Mouse (Mus musculus): ENCODE measurements around the gene Nsd2. TPM values are rescaled to one million over a fixed set of nuclear protein-coding genes. Genes with fewer than 3 reads are reported as not detected.
"Not testable (repeated sequence)": the region's sequence is repeated elsewhere in the genome, so short reads cannot be mapped to it uniquely, and the experiment has no call there.

Nsd2 gene
- polyA plus RNA-seq, 1 experiment from 2014 or later: 37.6 TPM

GRCm38 (mm10) chr5:33934081-33934480 lies 113.6 kb downstream of the Nsd2 start:
- 0 out of 2 replicates have a peak overlapping the region, but pooled peaks have one; percentile 9 for H3K4me3 ChIP-seq (replicated peaks)
- no peaks in the 10 kb centered on the region for H3K27me3 ChIP-seq
- H3K27ac ChIP-seq (replicated peaks): no peak overlapping the region
- H3K36me3 ChIP-seq: peaks cover 17% of the 10 kb centered on the region
- H3K4me1 ChIP-seq: peaks cover 22% of the 10 kb centered on the region
- H3K9me3 ChIP-seq (replicated peaks): no peaks in the 10 kb centered on the region
- no peak overlapping the region; the same call in 1 of the 2 replicates for H3K4me2 ChIP-seq (replicated peaks)
- 74% methylated on average over 2 of the region's 2 CpGs for WGBS
- no peak for ATAC-seq (ENCODE audit: insufficient number of reproducible peaks, low FRiP score, low TSS enrichment, low read depth)
- no peak overlapping the region for H3K9ac ChIP-seq

GRCm38 (mm10) chr5:33934877-33935276 lies 114.4 kb downstream of the Nsd2 start:
- Histone ChIP-seq H3K9me3 (replicated peaks) (no peaks in the 10 kb centered on the region), H3K4me3 (replicated peaks) (peak overlapping the region; percentile 95), H3K9ac (no peak overlapping the region), H3K27me3 (no peaks in the 10 kb centered on the region), H3K36me3 (peaks cover 10% of the 10 kb centered on the region), H3K27ac (replicated peaks) (no peak overlapping the region), H3K4me1 (peaks cover 22% of the 10 kb centered on the region), H3K4me2 (replicated peaks) (peak overlapping the region; percentile 51)
- no peak for ATAC-seq (ENCODE audit: insufficient number of reproducible peaks, low FRiP score, low TSS enrichment, low read depth)
- 68% methylated on average over 7 of the region's 7 CpGs for WGBS

- H3K4me2 ChIP-seq (replicated peaks): peak overlapping the region; percentile 51
- H3K4me3 ChIP-seq (replicated peaks): peak overlapping the region; percentile 95
- peaks cover 22% of the 10 kb centered on the region for H3K4me1 ChIP-seq
- H3K9me3 ChIP-seq (replicated peaks): no peaks in the 10 kb centered on the region
- H3K27ac ChIP-seq (replicated peaks): peak overlapping the region; percentile 94
- no peaks in the 10 kb centered on the region for H3K27me3 ChIP-seq
- H3K36me3 ChIP-seq: 0 out of 2 replicates have a peak, but pooled peaks cover 4% of the 10 kb centered on the region
- peak; percentile 71 for ATAC-seq (ENCODE audit: insufficient number of reproducible peaks, low FRiP score, low TSS enrichment, low read depth)
- WGBS: under 1% methylated on average over 39 of the region's 39 CpGs
- peak overlapping the region; percentile 93 for H3K9ac ChIP-seq
Measured at GRCm38 (mm10) chr5:33935700-33936111, 115.2 kb downstream of the Nsd2 start.

GRCm38 (mm10) chr5:33936120-33936707 lies 115.7 kb downstream of the Nsd2 start, which contains the start of gene Nelfa:
Gene Nelfa (minus strand): TSS chr5:33936413.
- Histone ChIP-seq H3K9me3 (replicated peaks) (no peaks in the 10 kb centered on the region), H3K27me3 (no peaks in the 10 kb centered on the region), H3K4me2 (replicated peaks) (peak within 1 kb of the TSS; percentile 77), H3K36me3 (0 out of 2 replicates have a peak, but pooled peaks cover 4% of the 10 kb centered on the region), H3K4me1 (peaks cover 22% of the 10 kb centered on the region), H3K9ac (peak within 1 kb of the TSS; percentile 93), H3K27ac (replicated peaks) (peak within 1 kb of the TSS; percentile 94), H3K4me3 (replicated peaks) (peak within 1 kb of the TSS; percentile 95)
- under 1% methylated on average over 61 of the region's 61 CpGs for WGBS
- peak; percentile 97 for ATAC-seq (ENCODE audit: insufficient number of reproducible peaks, low FRiP score, low TSS enrichment, low read depth)

- Histone ChIP-seq H3K4me1 (peaks cover 22% of the 10 kb centered on the region), H3K4me3 (replicated peaks) (peak overlapping the region; percentile 95), H3K9me3 (replicated peaks) (no peaks in the 10 kb centered on the region), H3K9ac (no peak overlapping the region), H3K4me2 (replicated peaks) (peak overlapping the region; percentile 77), H3K27me3 (no peaks in the 10 kb centered on the region), H3K36me3 (0 out of 2 replicates have a peak, but pooled peaks cover 4% of the 10 kb centered on the region), H3K27ac (replicated peaks) (no peak overlapping the region)
- 100% methylated on average over 2 of the region's 2 CpGs for WGBS
- no peak for ATAC-seq (ENCODE audit: insufficient number of reproducible peaks, low FRiP score, low TSS enrichment, low read depth)
Measured at GRCm38 (mm10) chr5:33937230-33937629, 116.7 kb downstream of the Nsd2 start.

GRCm38 (mm10) chr5:33938448-33938847 lies 117.9 kb downstream of the Nsd2 start:
- H3K27me3 ChIP-seq: no peaks in the 10 kb centered on the region
- WGBS: 61% methylated on average over 3 of the region's 3 CpGs
- peaks cover 22% of the 10 kb centered on the region for H3K4me1 ChIP-seq
- no peak overlapping the region for H3K4me3 ChIP-seq (replicated peaks)
- H3K36me3 ChIP-seq: 0 out of 2 replicates have a peak, but pooled peaks cover 4% of the 10 kb centered on the region
- ATAC-seq (ENCODE audit: insufficient number of reproducible peaks, low FRiP score, low TSS enrichment, low read depth): no peak
- no peak overlapping the region for H3K9ac ChIP-seq
- H3K4me2 ChIP-seq (replicated peaks): no peak overlapping the region
- H3K27ac ChIP-seq (replicated peaks): no peak overlapping the region
- no peaks in the 10 kb centered on the region for H3K9me3 ChIP-seq (replicated peaks)

- WGBS: 82% methylated on average over 16 of the region's 16 CpGs
- H3K4me3 ChIP-seq (replicated peaks); ATAC-seq (ENCODE audit: insufficient number of reproducible peaks, low FRiP score, low TSS enrichment, low read depth); H3K4me2 ChIP-seq (replicated peaks); H3K27me3 ChIP-seq; H3K27ac ChIP-seq (replicated peaks); H3K4me1 ChIP-seq; H3K36me3 ChIP-seq; H3K9ac ChIP-seq: not testable (repeated sequence)
- peaks cover 14% of the 10 kb centered on the region for H3K9me3 ChIP-seq (replicated peaks)
Measured at GRCm38 (mm10) chr5:33947035-33947434, 126.5 kb downstream of the Nsd2 start.

Small RNAs within 50 kb of the gene (microRNA-seq; reads per million reads assigned to microRNA genes)
- gene Mir7024 (ENCODE audit: borderline number of aligned reads): not detected

Other genes starting within 250 kb of the Nsd2 start
- 67.8 and 69.4 TPM in 2 replicates for gene Fam53a, start 191.1 kb upstream of the Nsd2 start, polyA plus RNA-seq (2015; fragmentation: Nextera tagmentation; extraction: Ambion mirVana)
- gene Gm9903, start 190.8 kb upstream of the Nsd2 start, polyA plus RNA-seq (2015; fragmentation: Nextera tagmentation; extraction: Ambion mirVana): 0.36 and 0.43 TPM in 2 replicates
- gene Slbp, start 168.2 kb upstream of the Nsd2 start, polyA plus RNA-seq (2015; fragmentation: Nextera tagmentation; extraction: Ambion mirVana): 191 and 202 TPM in 2 replicates
- 141 and 146 TPM in 2 replicates for gene Tacc3, start 162.6 kb upstream of the Nsd2 start, polyA plus RNA-seq (2015; fragmentation: Nextera tagmentation; extraction: Ambion mirVana)
- gene Tmem129, start 162.3 kb upstream of the Nsd2 start, polyA plus RNA-seq (2015; fragmentation: Nextera tagmentation; extraction: Ambion mirVana): 44.2 and 45.1 TPM in 2 replicates
- 32.0 and 34.6 TPM in 2 replicates for gene Fgfr3, start 99.1 kb upstream of the Nsd2 start, polyA plus RNA-seq (2015; fragmentation: Nextera tagmentation; extraction: Ambion mirVana)
- 49.9 and 51.8 TPM in 2 replicates for gene Letm1, start 37.9 kb upstream of the Nsd2 start, polyA plus RNA-seq (2015; fragmentation: Nextera tagmentation; extraction: Ambion mirVana)
- gene Nelfa, start 115.7 kb downstream of the Nsd2 start, polyA plus RNA-seq (2015; fragmentation: Nextera tagmentation; extraction: Ambion mirVana): 49.5 and 54.9 TPM in 2 replicates
- gene Gm1673, start 162.7 kb downstream of the Nsd2 start, polyA plus RNA-seq (2015; fragmentation: Nextera tagmentation; extraction: Ambion mirVana): 99.9 and 103 TPM in 2 replicates
- gene Nat8l, start 175.3 kb downstream of the Nsd2 start, polyA plus RNA-seq (2015; fragmentation: Nextera tagmentation; extraction: Ambion mirVana): 0.39 and 0.74 TPM in 2 replicates

Data from embryonic facial prominence, embryonic 15.5 days (tissue).